Mouse (Mus musculus): ENCODE data around the gene Anxa1. TPM values are rescaled to one million over a fixed set of nuclear protein-coding genes. Genes with fewer than 3 reads are reported as not detected.

The Anxa1 gene
- 15.7 to 19.1 TPM (median 18.1 TPM) in 4 replicates for total RNA-seq (2023)

DNA sequence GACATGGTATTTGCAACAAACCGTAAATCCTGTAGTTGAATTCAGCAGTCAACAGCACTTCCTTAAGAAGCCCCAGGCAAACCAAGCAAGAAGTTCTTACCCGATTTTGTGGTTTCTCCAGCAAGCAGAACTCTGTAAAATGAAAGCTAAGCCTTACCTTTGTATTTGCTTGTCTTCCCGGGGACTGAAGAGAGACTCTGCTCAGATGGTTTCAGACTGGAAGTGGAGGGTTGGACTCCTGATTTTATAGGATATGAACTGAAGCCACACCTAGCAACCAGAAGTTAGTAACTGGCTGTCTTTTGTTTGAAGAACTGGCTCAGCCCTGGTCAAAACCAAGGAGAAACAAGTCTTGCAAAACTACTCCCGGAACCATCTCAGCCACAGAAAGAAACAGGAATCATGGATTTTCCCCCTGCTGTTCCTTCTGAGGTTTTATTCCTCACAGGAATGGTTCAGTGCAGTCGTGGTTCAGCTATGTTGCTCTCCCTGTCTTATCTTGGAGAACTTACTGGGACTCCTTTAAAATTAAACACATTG, at the start of gene Anxa1:
Gene Anxa1 (minus strand): TSS at position 490 of the 540 bp plus-strand sequence.

Other genes with a start within 250 kb of the Anxa1 start
- gene Aldh1a1, start 101.8 kb upstream of the Anxa1 start, total RNA-seq (2023), result 0.38 TPM in 1 of 4 replicates, not detected in the others